Mouse (Mus musculus) urinary bladder, postnatal 14 days (tissue): ENCODE data around the gene E2f4.

Experiments
- DNase-seq: peaks from one replicate; pipeline ENCODE4 v3.0.0; 2021; ENCODE audit warnings: low spot score

Gene E2f4

DNA sequence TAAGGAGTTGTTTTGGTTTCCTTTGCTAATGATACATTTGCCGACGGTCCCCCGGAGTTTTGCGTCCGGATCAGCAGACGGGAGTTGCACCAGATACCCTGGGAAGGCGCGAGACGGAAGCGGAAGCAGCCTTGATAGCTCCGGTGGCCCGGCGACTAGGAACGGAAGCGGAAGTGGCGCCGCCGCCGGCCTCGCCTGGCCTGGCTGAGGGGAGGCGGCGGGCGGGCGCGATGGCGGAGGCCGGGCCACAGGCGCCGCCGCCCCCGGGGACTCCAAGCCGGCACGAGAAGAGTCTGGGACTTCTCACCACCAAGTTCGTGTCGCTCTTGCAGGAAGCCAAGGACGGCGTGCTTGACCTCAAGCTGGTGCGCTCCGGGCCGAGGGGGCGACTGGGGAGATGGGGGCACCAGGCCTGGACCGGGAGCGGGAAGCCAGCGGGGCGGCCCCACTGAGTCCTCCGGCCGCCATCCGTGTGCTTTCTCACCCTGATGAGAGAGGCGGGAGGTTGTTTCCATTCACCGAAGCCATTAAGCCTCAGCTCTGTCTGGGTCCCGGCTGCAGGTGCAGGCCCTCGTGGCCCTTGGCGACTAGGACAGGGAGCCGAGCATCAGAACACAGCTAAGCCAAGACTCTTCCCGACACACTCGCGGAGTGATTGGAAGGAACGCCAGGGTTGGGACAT is at the start of gene E2f4:
TSS of gene E2f4 (plus strand) at position 153 of the 682 bp plus-strand sequence.
- peak; percentile 93 for DNase-seq

DNA sequence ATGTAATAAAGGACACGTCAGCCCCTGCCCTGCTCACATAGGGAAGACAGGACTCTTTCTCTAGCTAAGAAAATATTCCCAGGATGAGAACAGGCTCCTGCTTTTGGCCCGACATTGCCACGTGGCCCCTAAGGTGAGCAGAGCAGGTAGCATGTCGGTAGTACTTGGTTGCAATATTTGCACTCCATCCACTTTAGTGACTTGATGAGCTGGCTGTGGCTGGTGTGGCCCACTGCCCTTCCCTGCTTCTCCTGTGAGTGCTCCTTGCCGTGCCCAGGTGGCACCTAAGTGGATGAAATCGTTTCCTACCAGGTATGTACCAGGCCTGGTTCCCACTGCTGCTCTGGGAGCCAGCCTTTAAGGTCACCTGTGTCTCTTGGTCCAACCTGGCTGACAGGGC is 45.5 kb upstream of the E2f4 start:
- DNase-seq = no peak

DNA sequence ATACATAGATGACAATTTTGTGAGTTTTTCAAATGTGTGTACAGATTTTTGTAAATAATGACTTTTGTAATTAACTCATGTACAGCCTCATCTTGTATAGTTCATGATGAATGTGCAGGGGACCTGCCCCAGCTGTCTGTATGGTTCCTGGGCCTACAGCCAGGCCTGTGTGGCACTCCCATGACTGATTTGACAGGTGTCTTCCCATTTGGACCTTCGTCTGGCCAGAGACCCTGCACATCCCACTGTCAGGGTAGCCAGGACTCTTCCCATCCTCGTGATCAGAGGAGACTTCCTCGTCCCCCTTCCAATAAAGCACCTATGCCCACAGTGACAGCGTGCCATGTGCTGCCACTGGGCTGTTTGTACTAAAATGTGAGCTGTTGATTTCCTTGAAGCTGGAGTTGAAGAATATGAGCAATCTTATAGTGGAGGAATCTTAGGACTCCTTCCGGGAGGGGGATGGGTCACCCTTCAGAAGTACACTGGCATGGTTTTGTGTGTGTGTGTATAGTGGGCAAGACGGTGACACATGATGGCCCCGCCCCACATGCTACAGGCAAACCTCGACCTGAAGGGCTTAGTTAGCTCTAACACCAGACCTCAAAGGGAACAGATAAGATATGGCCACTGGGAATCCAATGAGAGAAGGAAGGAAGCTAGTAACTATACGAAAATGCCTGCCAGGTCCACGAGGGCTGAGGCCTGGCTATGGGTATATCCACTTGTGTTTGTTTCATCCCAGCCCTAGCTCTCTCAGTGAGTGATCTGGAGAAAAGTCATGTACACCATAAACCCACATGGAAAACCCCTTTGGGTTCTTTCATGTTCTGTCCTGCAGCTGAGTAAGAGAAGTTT is 44.6 kb upstream of the E2f4 start:
- no peak for DNase-seq

DNA sequence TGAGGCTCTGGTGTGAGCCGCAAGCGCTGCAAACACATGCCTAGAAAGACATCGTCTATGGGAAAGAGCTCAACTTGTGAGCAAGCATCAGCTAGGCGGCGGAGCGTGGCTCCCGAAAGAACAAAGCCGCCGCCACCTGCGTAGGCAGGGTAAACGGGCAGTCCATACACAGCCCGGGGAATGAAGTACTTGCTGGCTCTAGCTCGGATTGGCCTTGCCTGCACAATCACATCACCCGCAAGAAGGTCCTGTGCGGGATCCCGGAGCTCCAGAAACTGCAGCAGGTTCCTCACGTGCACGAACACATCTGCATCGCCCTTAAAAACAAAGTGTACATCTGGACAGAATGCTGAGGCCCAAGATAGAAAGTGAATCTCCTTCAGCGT is 43.7 kb upstream of the E2f4 start:
- no peak for DNase-seq

DNA sequence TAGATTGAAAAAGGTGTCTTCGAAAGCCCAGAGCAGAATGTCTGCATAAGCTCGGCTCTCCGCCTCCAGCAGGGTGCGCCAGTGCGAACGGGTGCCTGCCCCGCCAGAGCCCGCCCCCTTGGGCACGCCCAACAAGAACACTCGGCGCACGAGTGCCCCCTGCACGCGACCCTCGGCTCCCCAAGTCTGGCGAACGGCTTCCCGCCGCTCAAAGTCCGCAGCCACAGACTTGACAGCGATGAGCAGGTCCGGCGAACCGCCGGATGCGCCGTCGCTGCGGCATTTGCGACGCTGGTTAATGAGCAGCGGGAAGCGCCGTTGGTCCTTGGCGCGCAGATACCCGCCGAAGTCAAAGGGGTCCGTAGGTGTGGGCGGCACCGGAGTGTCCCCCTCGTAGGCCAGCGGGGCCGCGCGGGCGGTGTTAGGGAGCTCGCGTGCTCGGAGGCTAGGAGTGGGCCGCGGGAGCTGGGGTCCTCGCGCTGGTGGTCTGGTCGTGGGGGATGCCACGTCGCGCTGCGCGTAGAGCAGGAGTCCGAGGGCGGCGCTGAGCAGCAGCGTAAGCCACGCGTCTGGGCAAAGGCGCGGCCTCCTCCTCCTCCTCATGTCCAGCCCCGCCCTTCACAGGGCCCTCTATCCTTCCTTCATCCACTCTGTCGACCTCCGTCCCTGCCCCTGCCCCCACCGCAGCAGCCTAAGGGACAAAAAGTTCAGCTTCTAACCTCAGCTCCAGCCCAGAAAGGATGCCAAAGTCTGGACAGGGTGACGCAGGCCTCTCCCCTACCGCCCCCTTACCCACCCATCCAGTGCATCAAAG is 43.1 kb upstream of the E2f4 start:
- DNase-seq = peak; percentile 91

DNA sequence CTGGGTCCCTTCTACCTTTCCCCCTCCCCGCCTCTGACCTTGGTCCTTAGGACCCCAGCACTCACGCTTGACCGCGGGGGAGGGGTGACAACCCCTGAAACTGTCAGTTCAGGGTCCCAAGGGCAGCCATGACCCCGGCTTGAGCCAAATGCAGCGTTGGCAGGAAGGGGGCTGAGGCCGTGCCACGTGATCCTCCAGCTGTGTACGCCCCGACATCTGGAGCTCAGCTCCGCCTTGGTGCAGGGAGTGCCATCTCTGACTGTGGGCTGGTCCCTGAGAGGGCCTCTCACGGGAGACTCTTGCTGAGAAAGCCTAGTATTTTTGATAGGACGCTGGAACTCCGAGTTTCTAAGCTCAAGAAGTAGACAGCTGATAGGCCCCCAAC is 42.5 kb upstream of the E2f4 start, which contains the start of gene B3gnt9:
TSS of gene B3gnt9 (minus strand) at position 188 of the 385 bp plus-strand sequence.
- DNase-seq = peak; percentile 80

DNA sequence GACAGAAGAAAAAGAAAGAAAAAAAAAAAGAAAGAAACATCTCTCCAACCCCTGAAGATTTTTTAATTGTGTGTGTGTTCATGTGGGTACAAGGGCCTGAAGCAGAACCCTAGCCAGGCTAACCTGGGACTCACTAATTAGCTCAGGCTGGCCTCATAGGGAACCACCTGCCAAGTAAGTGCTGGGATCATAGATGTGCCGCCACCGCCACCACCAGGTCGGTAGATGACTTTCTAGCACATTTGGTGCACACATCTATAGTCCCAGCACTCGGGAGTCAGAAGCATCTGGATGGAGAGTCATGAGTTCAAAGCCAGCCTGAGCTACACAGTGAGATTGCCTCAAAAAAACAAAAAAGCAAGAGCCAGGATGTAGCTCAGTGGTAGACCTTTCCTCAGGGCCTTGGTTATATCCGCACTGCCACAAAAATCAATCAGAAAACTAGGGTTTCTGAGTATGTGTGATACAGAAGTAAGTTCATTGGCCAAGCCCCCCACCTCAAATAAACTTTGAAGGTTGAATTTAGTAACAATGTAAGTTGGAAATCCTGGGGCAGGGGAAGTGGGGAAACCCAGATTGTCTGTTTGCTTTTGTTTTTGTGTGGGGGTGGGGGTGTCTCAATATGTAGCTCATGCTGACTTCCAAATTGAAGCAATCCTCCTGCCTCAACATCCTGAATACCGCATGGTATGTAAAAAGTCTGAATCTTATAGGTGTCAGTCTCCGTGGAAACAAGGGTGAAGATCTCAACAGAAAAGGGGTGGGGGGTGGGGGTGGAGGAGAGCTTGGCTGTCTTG is 39.9 kb upstream of the E2f4 start:
- DNase-seq = no peak

DNA sequence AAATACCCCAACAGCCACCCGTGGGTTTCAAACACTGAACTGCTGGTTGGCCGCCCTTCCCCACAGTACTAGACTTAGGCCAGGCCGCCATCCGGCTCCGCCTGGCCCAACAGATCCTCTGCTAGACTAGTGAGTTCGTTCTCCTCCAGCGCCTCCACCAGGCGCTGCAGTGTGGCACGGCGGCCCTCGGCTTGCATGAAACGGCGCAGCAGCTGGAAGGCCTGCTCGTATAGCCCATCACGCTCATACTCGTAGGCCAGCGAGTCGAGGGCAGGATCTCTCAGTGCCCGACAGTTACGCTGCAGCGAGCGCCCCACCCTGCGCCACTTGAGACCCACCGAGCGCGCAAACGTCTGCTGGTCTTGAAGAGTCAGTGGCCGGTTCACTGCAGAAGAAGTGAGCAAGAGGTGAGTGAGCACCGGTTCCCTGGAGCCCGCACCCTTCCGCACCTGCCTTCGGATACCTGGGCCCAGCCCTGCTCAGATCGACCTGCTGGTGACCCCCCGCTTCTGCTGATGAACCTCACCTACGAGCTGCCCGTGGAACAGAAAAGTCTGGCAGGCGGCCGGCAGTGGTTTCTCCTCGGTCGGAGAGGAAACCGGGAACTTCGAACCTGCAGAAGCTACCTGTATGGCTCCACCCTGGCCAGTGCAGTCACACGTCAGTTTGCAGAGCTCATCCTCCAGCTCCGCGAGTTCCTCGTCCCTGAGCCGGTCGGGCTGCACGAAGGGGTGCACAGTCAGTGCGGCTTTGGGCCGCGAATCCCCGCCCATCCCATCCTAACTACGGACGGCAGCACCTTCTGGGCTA is 38.3 kb upstream of the E2f4 start:
- no peak for DNase-seq

DNA sequence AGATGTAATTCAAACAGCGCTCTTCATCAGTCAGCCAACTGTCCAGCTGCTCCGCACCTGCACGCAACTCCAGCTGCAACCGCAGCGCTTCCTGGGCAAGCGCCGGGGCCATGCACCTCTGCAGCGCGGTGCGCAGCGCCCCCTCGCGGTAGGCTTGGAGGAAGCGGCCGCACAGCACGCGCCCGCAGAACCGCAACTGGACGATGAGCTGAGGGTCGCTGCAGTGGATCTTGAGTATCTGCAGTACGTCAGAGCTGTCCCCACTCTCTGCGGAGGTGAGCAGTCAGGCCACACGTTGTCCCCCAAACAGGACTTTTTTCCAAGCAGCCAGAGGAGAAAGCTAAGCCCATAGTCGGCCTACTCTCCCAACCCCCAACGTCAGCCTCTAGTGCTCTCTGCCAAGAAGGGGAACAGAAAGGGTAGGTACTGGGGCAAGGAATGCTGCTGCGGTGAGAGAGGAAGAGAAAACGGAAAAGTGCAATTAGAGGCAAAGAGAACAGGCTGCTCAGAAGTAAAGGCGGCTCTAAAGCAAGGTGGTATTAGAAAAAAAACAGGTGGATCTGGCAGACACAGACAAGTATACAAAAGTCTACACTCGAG is 37.6 kb upstream of the E2f4 start:
- peak; percentile 78 for DNase-seq

DNA sequence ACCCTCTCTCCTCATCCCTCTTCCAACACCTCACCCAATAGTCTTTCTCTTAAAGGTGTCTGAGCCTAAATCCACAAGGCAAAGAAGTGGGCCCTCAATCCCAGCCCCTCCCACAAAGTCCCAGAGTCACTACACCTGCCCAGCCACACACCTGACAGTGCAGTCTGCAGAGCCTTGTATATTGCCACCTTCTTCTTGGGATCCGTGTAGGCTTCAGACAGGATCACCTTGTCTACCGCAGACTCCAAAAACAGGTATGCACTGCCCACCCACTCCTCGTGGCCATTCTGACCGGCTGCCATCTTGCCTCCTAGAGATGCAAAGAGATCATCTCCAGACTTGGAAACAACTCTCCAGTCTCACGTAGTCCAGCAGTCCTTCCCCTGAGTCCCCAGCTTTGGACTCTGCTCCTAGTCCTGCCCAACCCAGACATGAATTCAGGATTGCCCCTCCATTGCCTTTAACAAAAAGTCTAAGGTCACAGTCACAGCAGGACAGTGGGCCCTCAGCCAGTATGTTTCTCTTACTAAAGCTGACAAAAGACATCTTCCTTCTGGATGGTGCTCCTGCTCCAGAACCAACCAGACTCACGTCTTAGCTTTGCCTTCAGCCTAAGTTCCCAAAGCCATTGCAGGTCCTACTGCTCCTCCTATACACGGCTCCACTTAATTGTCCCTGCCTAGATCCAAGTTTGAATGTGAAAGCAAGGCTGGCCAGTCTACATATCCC is 36.9 kb upstream of the E2f4 start:
- DNase-seq = no peak

DNA sequence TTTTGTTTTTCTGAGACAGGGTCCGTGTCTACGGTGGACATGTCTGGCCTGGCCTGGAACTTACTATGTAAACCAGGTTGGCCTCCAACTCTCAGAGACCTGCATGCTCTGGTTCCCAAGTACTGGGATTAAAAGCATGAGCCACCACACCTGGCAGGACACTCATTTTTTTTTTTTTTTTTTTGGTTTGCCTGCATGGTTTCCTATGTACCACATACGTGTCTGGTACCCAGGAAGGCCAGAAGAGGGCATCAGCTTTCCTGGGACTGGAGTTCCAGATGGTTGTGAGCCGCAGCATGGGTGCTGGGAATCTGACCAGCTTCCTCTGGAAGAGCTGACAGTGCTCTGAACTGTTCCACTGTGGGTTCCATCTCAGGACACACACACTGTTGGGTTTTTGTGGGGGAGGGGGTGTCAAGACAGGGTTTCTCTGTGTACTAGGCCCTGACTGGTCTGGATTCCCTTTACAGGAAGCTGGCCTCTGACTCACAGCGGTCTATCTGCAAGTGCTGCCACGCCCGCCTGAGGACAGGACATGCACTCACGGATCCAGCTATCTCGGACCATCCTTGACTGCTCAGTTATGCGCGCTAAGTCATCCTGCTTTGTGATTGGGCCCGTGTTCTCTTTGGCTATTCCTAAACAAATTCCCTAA is 36.0 kb upstream of the E2f4 start:
- DNase-seq = no peak

DNA sequence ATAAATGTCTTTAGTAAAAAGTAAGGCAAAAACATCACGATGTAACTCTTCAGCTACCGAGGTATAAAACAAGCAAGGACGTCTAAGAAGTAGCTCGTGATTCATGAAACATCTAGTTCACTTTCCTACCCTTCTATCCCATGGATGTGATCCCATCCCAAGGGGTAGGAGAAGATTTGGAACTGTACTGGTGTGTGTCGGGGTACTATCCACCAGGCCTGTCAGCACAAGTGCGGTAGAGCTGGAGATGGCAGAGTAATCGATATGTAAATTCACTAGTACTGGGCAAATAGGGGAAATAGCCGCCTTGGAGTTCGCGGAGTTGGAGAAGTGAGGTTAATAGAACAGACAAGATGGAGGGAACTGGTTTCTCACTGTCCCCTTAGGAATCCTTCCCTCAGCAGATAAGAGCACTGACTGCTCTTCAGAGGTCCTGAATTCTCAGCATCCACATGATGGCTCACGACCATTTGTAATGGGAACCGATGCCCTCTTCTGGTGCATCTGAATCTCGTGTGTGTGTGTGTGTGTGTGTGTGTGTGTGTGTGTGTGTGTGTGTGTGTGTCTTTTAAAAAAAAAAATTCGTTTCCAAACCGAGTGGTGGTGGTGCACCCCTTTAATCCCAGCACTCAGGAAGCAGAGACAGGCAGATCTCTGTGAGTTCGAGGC is 34.1 kb upstream of the E2f4 start:
- DNase-seq = no peak

DNA sequence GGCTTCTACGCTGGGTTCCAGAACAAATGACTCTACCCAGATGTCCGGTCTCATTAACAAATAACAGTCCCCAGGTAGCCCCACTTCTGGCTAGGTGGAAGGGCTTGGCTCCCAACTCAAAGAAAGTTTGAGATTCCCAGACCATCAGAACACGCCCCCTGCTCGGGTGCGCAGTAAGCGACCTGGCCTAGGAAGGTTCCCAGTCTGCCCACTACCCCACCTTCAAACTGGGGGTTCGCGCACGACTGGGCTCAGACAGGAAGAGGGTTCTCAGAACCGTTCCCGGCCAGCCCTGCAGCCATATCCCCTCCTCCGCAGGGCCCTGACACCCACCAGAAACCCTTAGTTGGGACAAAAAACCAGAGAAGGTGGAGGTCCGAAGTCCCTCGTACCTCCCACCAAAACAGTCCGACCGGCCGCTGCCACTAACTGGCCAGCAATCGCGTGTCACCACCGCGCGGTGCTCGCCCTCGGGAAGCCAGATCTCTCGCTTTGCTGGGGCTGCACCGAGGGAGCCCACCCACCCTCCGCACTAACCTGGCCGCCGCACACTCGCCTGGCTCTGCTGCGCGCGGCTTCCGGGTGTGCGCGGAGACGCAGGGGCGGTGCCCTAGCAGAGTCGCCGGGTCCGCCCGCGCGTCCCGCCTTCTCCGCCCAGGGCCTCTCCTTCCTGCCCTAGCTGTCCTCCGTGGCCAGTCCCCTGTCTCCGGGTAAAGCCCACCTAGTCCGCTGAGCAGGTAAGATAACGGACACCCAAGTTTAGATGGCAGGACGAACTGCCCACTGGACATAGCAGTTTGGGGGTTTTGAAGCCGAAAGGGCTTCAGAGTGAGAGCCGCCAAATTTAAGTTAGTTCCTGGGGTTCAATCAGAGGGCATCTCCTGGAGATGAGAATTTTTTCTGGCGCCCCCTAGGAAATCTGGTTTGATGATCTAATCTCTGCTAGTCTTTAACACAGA is 33.2 kb upstream of the E2f4 start, which contains the start of the genes Tradd and Fbxl8:
TSS of gene Tradd (minus strand) at position 586 of the 959 bp plus-strand sequence.
TSS of gene Fbxl8 (plus strand) at position 625 of the 959 bp plus-strand sequence.
- DNase-seq = peak; percentile 83

DNA sequence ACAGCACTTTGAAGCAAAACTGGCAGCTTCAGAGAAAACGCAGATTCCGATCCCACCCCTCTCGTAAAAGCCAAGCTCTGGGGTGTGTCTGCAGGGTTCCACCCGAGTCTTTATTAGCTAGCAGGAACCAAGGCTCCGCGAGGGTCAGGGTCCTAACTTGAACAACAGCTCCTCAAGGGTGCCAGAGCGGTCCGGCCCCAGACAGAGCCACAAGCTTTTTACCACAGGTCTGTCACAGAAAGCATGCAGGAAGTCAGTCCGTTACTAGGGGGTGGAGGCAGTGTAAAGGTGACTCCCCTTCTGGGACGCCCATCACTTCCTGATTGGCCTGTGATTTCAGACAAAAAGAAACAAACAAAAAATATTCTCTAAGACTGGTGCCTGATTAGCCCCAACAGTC is 32.3 kb upstream of the E2f4 start:
- no peak for DNase-seq

DNA sequence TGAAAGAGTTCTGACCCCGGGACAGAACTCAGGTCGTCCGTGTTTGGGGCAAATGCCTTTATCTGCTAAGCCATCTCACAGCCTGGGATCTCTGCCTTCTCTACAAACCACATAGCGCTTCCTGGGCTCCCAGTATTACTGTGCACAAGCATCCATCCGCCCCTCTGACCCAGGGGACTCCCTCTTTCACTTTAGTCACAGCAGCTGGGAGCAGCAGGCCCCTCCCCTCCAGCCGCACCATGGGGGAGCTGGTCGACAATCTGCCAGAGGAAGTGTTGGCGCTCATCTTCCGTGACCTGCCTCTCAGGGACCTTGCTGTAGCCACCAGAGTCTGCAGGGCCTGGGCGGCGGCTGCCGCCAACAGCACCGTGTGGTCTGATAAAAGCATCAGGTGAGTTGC is 30.7 kb upstream of the E2f4 start:
- no peak for DNase-seq

DNA sequence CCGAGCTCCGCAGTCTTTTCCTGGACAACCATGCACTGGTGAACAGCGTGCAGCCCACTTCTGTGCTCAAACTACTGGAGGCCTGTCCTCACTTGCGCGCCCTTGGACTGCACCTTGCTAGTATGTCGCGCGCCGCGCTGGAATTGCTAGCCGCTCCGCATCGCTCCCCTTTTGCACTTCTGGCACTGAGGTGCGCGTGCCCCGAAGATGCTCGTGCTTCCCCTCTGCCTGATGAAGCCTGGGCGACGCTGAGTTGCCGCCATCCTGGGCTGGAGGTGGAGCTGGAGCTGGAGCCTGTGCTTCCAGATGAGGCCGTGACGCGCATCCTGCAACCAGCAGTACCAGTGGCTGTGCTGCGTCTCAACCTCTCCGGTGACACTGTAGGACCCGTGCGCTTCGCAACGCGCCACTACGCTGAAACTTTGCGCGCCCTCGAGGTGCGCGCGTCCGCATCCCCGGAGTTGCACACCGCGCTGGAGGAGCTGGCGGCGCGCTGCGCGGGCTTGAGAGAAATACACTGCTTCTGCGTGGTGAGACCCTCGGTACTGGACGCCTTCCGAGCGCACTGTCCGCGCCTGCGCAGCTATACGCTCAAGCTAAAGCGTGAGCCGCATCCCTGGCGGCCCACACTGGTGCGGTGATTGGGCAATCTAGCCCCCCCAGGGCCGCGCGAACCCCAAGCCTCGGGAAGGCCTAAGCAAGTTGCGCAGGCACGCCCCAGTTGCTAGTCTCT is 29.0 kb upstream of the E2f4 start:
- DNase-seq = no peak

DNA sequence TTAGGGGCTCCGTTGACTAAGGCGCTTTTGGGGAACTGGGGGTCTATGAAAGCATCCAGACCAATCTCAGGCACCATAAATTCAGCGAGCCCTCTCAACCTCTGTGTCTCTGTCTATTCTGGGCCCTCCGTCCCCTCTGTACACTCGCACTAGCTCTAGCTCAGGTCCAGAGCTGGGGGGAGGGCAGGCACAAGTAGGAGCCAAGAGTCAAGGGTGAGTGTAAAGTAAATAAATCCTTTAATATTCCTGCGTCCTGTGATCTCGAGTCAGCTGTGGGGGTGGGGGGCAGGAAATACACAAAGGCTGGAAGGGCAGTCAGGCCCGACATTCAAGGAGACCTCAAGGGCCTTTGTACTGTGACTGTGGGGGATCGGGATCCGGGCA is 28.4 kb upstream of the E2f4 start:
- no peak for DNase-seq
